Mouse (Mus musculus): ENCODE data around the gene Rassf4. TPM values are rescaled to one million over a fixed set of nuclear protein-coding genes. Genes with fewer than 3 reads are reported as not detected.

The Rassf4 gene
- total and polyA plus RNA-seq, 3 experiments: 5.8 to 6.4 (median 5.8) TPM

GRCm38 (mm10) chr6:116670144-116670543, 3.6 kb downstream of the Rassf4 start:
- peak in 1 of 2 experiments; percentile 35 for DNase-seq
- Histone ChIP-seq H3K4me3 (no peak overlapping the region), H3K79me2 (replicated peaks; ENCODE audit: control insufficient read depth, insufficient read depth, low read length) (no peaks in the 10 kb centered on the region), H3K4me1 (ENCODE audit: control insufficient read depth, insufficient read depth, low read length) (peaks cover 1% of the 10 kb centered on the region), H3K36me3 (ENCODE audit: control insufficient read depth, insufficient read depth, low read length) (no peaks in the 10 kb centered on the region), H3K27ac (no peak overlapping the region), H3K9ac (ENCODE audit: low read depth, low read length) (no peak overlapping the region), H3K27me3 (ENCODE audit: control insufficient read depth, insufficient read depth, low read length) (no peaks in the 10 kb centered on the region)
- 69% methylated on average over 6 of the region's 6 CpGs for WGBS
- TF ChIP-seq CTCF (IDR thresholded peaks at IDR 0.05): no peak
- TF ChIP-seq EP300 (IDR thresholded peaks at IDR 0.05; ENCODE audit: insufficient read depth, low read depth, low read length): no peak
- no peak for TF ChIP-seq POLR2A (IDR thresholded peaks at IDR 0.05; ENCODE audit: insufficient read depth, low read depth, low read length)
- intact Hi-C loops (cut with DNase I): no loop called here

- no peak overlapping the region for H3K9ac ChIP-seq (ENCODE audit: low read depth, low read length)
- 59% methylated on average over 11 of the region's 11 CpGs for WGBS
- no peaks in the 10 kb centered on the region for H3K27me3 ChIP-seq (ENCODE audit: control insufficient read depth, insufficient read depth, low read length)
- intact Hi-C loops (cut with DNase I): no loop called here
- H3K27ac ChIP-seq: no peak overlapping the region
- no peaks in the 10 kb centered on the region for H3K79me2 ChIP-seq (replicated peaks; ENCODE audit: control insufficient read depth, insufficient read depth, low read length)
- no peaks in the 10 kb centered on the region for H3K36me3 ChIP-seq (ENCODE audit: control insufficient read depth, insufficient read depth, low read length)
- H3K4me1 ChIP-seq (ENCODE audit: control insufficient read depth, insufficient read depth, low read length): peaks cover 1% of the 10 kb centered on the region
- H3K4me3 ChIP-seq: no peak overlapping the region
- DNase-seq: peak; percentile 20 to 30
- no peak for TF ChIP-seq POLR2A (IDR thresholded peaks at IDR 0.05; ENCODE audit: insufficient read depth, low read depth, low read length)
- TF ChIP-seq EP300 (IDR thresholded peaks at IDR 0.05; ENCODE audit: insufficient read depth, low read depth, low read length): no peak
- TF ChIP-seq CTCF (IDR thresholded peaks at IDR 0.05): no peak
Measured at GRCm38 (mm10) chr6:116668682-116669470, 4.9 kb downstream of the Rassf4 start.

DNA sequence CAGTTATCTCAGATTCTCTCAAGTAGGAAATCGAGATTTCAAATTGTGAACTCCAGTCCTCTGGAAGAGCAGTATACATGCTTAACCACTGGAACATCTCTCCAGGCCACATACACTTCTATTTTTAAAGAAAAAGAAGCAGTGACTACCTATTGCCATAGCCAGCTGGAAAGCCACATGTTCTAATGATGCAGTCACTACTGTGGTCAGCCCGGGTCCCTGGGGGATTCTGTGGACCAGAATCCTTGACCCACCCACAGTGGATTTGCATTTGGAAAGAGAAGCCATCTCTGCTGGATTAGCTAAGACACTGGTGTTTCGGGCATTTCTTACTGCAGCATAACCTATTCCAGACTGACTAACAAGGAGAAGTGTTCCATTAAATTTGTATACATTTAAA, 6.4 kb downstream of the Rassf4 start:
- Histone ChIP-seq H3K27ac (no peak overlapping the region), H3K9ac (ENCODE audit: low read depth, low read length) (no peak overlapping the region), H3K79me2 (replicated peaks; ENCODE audit: control insufficient read depth, insufficient read depth, low read length) (no peaks in the 10 kb centered on the region), H3K4me3 (no peak overlapping the region), H3K36me3 (ENCODE audit: control insufficient read depth, insufficient read depth, low read length) (no peaks in the 10 kb centered on the region), H3K27me3 (ENCODE audit: control insufficient read depth, insufficient read depth, low read length) (no peaks in the 10 kb centered on the region), H3K4me1 (ENCODE audit: control insufficient read depth, insufficient read depth, low read length) (peaks cover 1% of the 10 kb centered on the region)
- whole genome bisulfite sequencing: 72% methylated on average over 3 of the region's 3 CpGs
- DNase-seq: peak in 1 of 2 experiments; percentile 9
- no peak for TF ChIP-seq CTCF (IDR thresholded peaks at IDR 0.05)
- TF ChIP-seq EP300 (IDR thresholded peaks at IDR 0.05; ENCODE audit: insufficient read depth, low read depth, low read length): no peak
- TF ChIP-seq POLR2A (IDR thresholded peaks at IDR 0.05; ENCODE audit: insufficient read depth, low read depth, low read length): no peak
- intact Hi-C loops (cut with DNase I): no loop called here

GRCm38 (mm10) chr6:116666892-116667291, 6.9 kb downstream of the Rassf4 start:
- 86% methylated on average over 3 of the region's 3 CpGs for WGBS
- Histone ChIP-seq H3K79me2 (replicated peaks; ENCODE audit: control insufficient read depth, insufficient read depth, low read length) (no peaks in the 10 kb centered on the region), H3K27ac (no peak overlapping the region), H3K9ac (ENCODE audit: low read depth, low read length) (no peak overlapping the region), H3K27me3 (ENCODE audit: control insufficient read depth, insufficient read depth, low read length) (no peaks in the 10 kb centered on the region), H3K4me1 (ENCODE audit: control insufficient read depth, insufficient read depth, low read length) (peaks cover 1% of the 10 kb centered on the region), H3K36me3 (ENCODE audit: control insufficient read depth, insufficient read depth, low read length) (no peaks in the 10 kb centered on the region), H3K4me3 (no peak overlapping the region)
- no peak for TF ChIP-seq CTCF (IDR thresholded peaks at IDR 0.05)
- TF ChIP-seq POLR2A (IDR thresholded peaks at IDR 0.05; ENCODE audit: insufficient read depth, low read depth, low read length): no peak
- TF ChIP-seq EP300 (IDR thresholded peaks at IDR 0.05; ENCODE audit: insufficient read depth, low read depth, low read length): no peak
- DNase-seq: no peak
- intact Hi-C loops (cut with DNase I): no loop called here

GRCm38 (mm10) chr6:116666085-116666750, 7.5 kb downstream of the Rassf4 start:
- no peak overlapping the region for H3K9ac ChIP-seq (ENCODE audit: low read depth, low read length)
- H3K27me3 ChIP-seq (ENCODE audit: control insufficient read depth, insufficient read depth, low read length): no peaks in the 10 kb centered on the region
- peaks cover 1% of the 10 kb centered on the region for H3K4me1 ChIP-seq (ENCODE audit: control insufficient read depth, insufficient read depth, low read length)
- H3K79me2 ChIP-seq (replicated peaks; ENCODE audit: control insufficient read depth, insufficient read depth, low read length): no peaks in the 10 kb centered on the region
- H3K36me3 ChIP-seq (ENCODE audit: control insufficient read depth, insufficient read depth, low read length): no peaks in the 10 kb centered on the region
- 86% methylated on average over 12 of the region's 12 CpGs for WGBS
- H3K27ac ChIP-seq: no peak overlapping the region
- intact Hi-C loops (cut with DNase I): no loop called here
- DNase-seq: no peak
- TF ChIP-seq CTCF (IDR thresholded peaks at IDR 0.05) (no peak), POLR2A (IDR thresholded peaks at IDR 0.05; ENCODE audit: insufficient read depth, low read depth, low read length) (no peak), EP300 (IDR thresholded peaks at IDR 0.05; ENCODE audit: insufficient read depth, low read depth, low read length) (no peak)
- H3K4me3 ChIP-seq: no peak overlapping the region

GRCm38 (mm10) chr6:116664830-116665229, 8.9 kb downstream of the Rassf4 start:
- H3K27me3 ChIP-seq (ENCODE audit: control insufficient read depth, insufficient read depth, low read length): no peaks in the 10 kb centered on the region
- WGBS: 75% methylated on average over 3 of the region's 3 CpGs

More at GRCm38 (mm10) chr6:116664830-116665229, 8.9 kb downstream of the Rassf4 start:
- no peak for DNase-seq
- intact Hi-C loops (cut with DNase I): no loop called here
- Histone ChIP-seq H3K36me3 (ENCODE audit: control insufficient read depth, insufficient read depth, low read length) (no peaks in the 10 kb centered on the region), H3K27ac (no peak overlapping the region), H3K79me2 (replicated peaks; ENCODE audit: control insufficient read depth, insufficient read depth, low read length) (no peaks in the 10 kb centered on the region), H3K9ac (ENCODE audit: low read depth, low read length) (no peak overlapping the region), H3K4me3 (no peak overlapping the region), H3K4me1 (ENCODE audit: control insufficient read depth, insufficient read depth, low read length) (peaks cover 1% of the 10 kb centered on the region)
- TF ChIP-seq CTCF (IDR thresholded peaks at IDR 0.05): no peak
- no peak for TF ChIP-seq POLR2A (IDR thresholded peaks at IDR 0.05; ENCODE audit: insufficient read depth, low read depth, low read length)
- TF ChIP-seq EP300 (IDR thresholded peaks at IDR 0.05; ENCODE audit: insufficient read depth, low read depth, low read length): no peak

All from heart, adult 2 months (tissue).